In the genomic region with DNA sequence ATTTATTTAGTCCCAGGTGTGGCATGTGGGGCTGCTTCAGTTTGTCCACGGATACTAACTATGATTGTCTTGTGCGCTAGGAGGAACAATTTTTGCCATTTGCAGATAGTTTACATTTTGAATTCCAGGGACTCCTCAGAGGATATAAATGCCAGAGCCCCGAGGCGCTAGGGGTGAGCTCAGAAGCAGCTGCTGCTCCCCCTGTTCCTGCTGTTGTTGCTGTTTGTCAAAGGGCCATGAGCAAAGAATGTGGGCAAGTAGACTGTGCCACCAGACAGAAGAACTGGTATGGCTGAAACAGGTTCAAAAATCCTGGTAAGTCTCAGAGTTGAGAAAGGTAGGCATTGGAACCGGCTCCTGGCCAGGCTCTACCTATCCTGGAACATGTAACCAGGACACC, we compare ENCODE assay signal across 16 mouse cellular contexts. TPM values are rescaled to one million over a fixed set of nuclear protein-coding genes. Genes with fewer than 3 reads are reported as not detected.
"Had no signal": no experiment of that assay in that cellular context is flagged by ENCODE, and none has a peak within 500 bp of the region (broad histone marks: within the 10 kb centered on the region; RNA-seq: fewer than 3 reads in every experiment).

No protein-coding gene starts in this region.

- H3K4me2 ChIP-seq: neural tube, embryonic 15.5 days; stomach, embryonic 15.5 days had no signal

- H3K4me1 ChIP-seq: neural tube, embryonic 15.5 days; stomach, embryonic 15.5 days had no signal

- H3K9me3 ChIP-seq: neural tube, embryonic 15.5 days; stomach, embryonic 15.5 days had no signal

- H3K4me3 ChIP-seq: neural tube, embryonic 15.5 days; stomach, embryonic 15.5 days had no signal

- H3K27me3 ChIP-seq: stomach, embryonic 15.5 days had no signal

- H3K36me3 ChIP-seq: stomach, embryonic 15.5 days had no signal

- H3K27ac ChIP-seq: neural tube, embryonic 15.5 days; stomach, embryonic 15.5 days; stomach, postnatal 0 days had no signal

- H3K9ac ChIP-seq: neural tube, embryonic 15.5 days; stomach, embryonic 15.5 days had no signal

- DNase-seq: retina, postnatal 1 day; right cerebral cortex, adult 18-20 months; right cerebral cortex, postnatal 14 days; right cerebral cortex, postnatal 25 days; right cerebral cortex, postnatal 4 days; spleen, adult 18-20 months; thymus, adult 18-20 months; thymus, adult 2 months; thymus, postnatal 14 days; thymus, postnatal 25 days; thymus, postnatal 36 days; thymus, postnatal 4 days had no signal

RNA-seq across cellular contexts. Expression of a gene that starts 52.1 kb away (rescaled TPM):
- polyA plus RNA-seq: spleen, adult 2 months had no signal
